Mouse (Mus musculus) stomach, embryonic 14.5 days (tissue): ENCODE results near the gene Glrb. TPM values are rescaled to one million over a fixed set of nuclear protein-coding genes. Genes with fewer than 3 reads are reported as not detected.

Experiments used
- ATAC-seq: fragments of 200-750 bp; cut with Nextera tagmentation; 2 replicates; pipeline ENCODE4 v1.8.0; 2017; ENCODE audit warnings: low read depth, moderate TSS enrichment; ENCODE audit not compliant: insufficient number of reproducible peaks, insufficient read depth, low FRiP score
- H3K27ac ChIP-seq: fragments of 300-500 bp; sonication (generic); 2 replicates; pipeline ENCODE4 v1.5.1; 2014; ENCODE audit warnings: mild to moderate bottlenecking, low read length, moderate library complexity, mixed read lengths
- H3K27me3 ChIP-seq: fragments of 300-500 bp; sonication (generic); 2 replicates; pipeline ENCODE4 v1.6.1; 2014; ENCODE audit warnings: low read length, control low read depth, mixed read lengths; ENCODE audit not compliant: control insufficient read depth, insufficient read depth
- H3K36me3 ChIP-seq: fragments of 300-500 bp; sonication (generic); 2 replicates; pipeline ENCODE4 v1.6.1; 2014; ENCODE audit warnings: mild to moderate bottlenecking, control low read depth, low read length, moderate library complexity, mixed read lengths; ENCODE audit not compliant: control insufficient read depth, insufficient read depth
- H3K4me1 ChIP-seq: fragments of 300-500 bp; sonication (generic); 2 replicates; pipeline ENCODE4 v1.6.1; 2014; ENCODE audit warnings: low read length, control low read depth, mixed read lengths; ENCODE audit not compliant: control insufficient read depth, insufficient read depth
- H3K4me2 ChIP-seq: fragments of 300-500 bp; sonication (generic); replicated peaks from 2 replicates; pipeline ENCODE4 v1.6.1; 2014; ENCODE audit warnings: low read depth, low read length, control low read depth
- H3K4me3 ChIP-seq: fragments of 300-500 bp; sonication (generic); 2 replicates; pipeline ENCODE4 v1.5.1; 2014; ENCODE audit warnings: low read depth, low read length, control low read depth
- H3K9ac ChIP-seq: fragments of 300-500 bp; sonication (generic); replicated peaks from 2 replicates; pipeline ENCODE4 v1.6.1; 2014; ENCODE audit warnings: low read depth, mild to moderate bottlenecking, control low read depth, low read length, moderate library complexity, mixed read lengths
- H3K9me3 ChIP-seq: fragments of 300-500 bp; sonication (generic); 2 replicates; pipeline ENCODE4 v1.6.1; 2016; ENCODE audit warnings: low read depth, low read length, control low read depth; ENCODE audit not compliant: control insufficient read depth
- WGBS: fragments of 180-500 bp; shearing (Covaris S2); extraction: QIAGEN DNeasy Blood & Tissue Kit; methylation state at CpG from one replicate; pipeline ENCODE4 v1.1.7; 2014; 5-methylcytosine and 5-hydroxymethylcytosine counted together
- polyA plus RNA-seq: library from polyadenylated mRNA; unstranded; fragments of >200 nt; fragmentation: Nextera tagmentation; extraction: Ambion mirVana; gene quantifications from 2 replicates; pipeline ENCODE4 v1.2.1, GENCODE M21; 2014

The Glrb gene
- polyA plus RNA-seq, 1 experiment from 2014 or later = 3.0 TPM

- Histone ChIP-seq H3K9ac (no peak overlapping the region), H3K27ac (no peak overlapping the region), H3K9me3 (no peaks in the 10 kb centered on the region), H3K4me1 (peaks cover 10% of the 10 kb centered on the region; the same call in 1 of the 2 replicates), H3K36me3 (no peaks in the 10 kb centered on the region), H3K27me3 (no peaks in the 10 kb centered on the region), H3K4me2 (no peak overlapping the region), H3K4me3 (no peak overlapping the region)
- whole genome bisulfite sequencing = 43% methylated on average over 1 of the region's 1 CpGs
- ATAC-seq = no peak
Measured at GRCm38 (mm10) chr3:80885174-80885573, 28.3 kb downstream of the Glrb start.

- no peak for ATAC-seq
- no peak overlapping the region for H3K9ac ChIP-seq
- H3K27me3 ChIP-seq = no peaks in the 10 kb centered on the region
- H3K9me3 ChIP-seq = no peaks in the 10 kb centered on the region
- no peaks in the 10 kb centered on the region for H3K36me3 ChIP-seq
- H3K4me2 ChIP-seq = no peak overlapping the region
- no peak overlapping the region for H3K27ac ChIP-seq
- H3K4me3 ChIP-seq = no peak overlapping the region
- WGBS = 20% methylated on average over 6 of the region's 6 CpGs
- peaks cover 10% of the 10 kb centered on the region; the same call in 1 of the 2 replicates for H3K4me1 ChIP-seq
Measured at GRCm38 (mm10) chr3:80883601-80884000, 29.9 kb downstream of the Glrb start.

GRCm38 (mm10) chr3:80880660-80881293, 32.7 kb downstream of the Glrb start:
- H3K27ac ChIP-seq = no peak overlapping the region
- no peaks in the 10 kb centered on the region for H3K9me3 ChIP-seq
- no peaks in the 10 kb centered on the region for H3K27me3 ChIP-seq
- H3K36me3 ChIP-seq = no peaks in the 10 kb centered on the region
- peaks cover 10% of the 10 kb centered on the region; the same call in 1 of the 2 replicates for H3K4me1 ChIP-seq
- no peak overlapping the region for H3K4me3 ChIP-seq
- H3K9ac ChIP-seq = no peak overlapping the region
- WGBS = 90% methylated on average over 6 of the region's 6 CpGs
- H3K4me2 ChIP-seq = no peak overlapping the region
- no peak for ATAC-seq

GRCm38 (mm10) chr3:80878571-80878970, 34.9 kb downstream of the Glrb start:
- Histone ChIP-seq H3K27ac (no peak overlapping the region), H3K36me3 (no peaks in the 10 kb centered on the region), H3K9me3 (no peaks in the 10 kb centered on the region), H3K27me3 (no peaks in the 10 kb centered on the region), H3K4me2 (no peak overlapping the region), H3K9ac (no peak overlapping the region), H3K4me1 (no peaks in the 10 kb centered on the region), H3K4me3 (no peak overlapping the region)
- WGBS = 28% methylated on average over 5 of the region's 5 CpGs
- no peak for ATAC-seq

GRCm38 (mm10) chr3:80874690-80875353, 38.6 kb downstream of the Glrb start:
- H3K4me3 ChIP-seq = no peak overlapping the region
- no peaks in the 10 kb centered on the region for H3K36me3 ChIP-seq
- ATAC-seq = no peak
- no peak overlapping the region for H3K27ac ChIP-seq
- no peaks in the 10 kb centered on the region for H3K9me3 ChIP-seq
- H3K4me2 ChIP-seq = no peak overlapping the region
- WGBS = 88% methylated on average over 7 of the region's 7 CpGs
- no peak overlapping the region for H3K9ac ChIP-seq
- H3K4me1 ChIP-seq = no peaks in the 10 kb centered on the region
- H3K27me3 ChIP-seq = no peaks in the 10 kb centered on the region

GRCm38 (mm10) chr3:80874081-80874480, 39.4 kb downstream of the Glrb start:
- Histone ChIP-seq H3K4me3 (no peak overlapping the region), H3K4me1 (no peaks in the 10 kb centered on the region), H3K27ac (no peak overlapping the region), H3K27me3 (no peaks in the 10 kb centered on the region), H3K4me2 (no peak overlapping the region), H3K9ac (no peak overlapping the region), H3K36me3 (no peaks in the 10 kb centered on the region), H3K9me3 (no peaks in the 10 kb centered on the region)
- no peak for ATAC-seq
- 44% methylated on average over 5 of the region's 5 CpGs for WGBS

GRCm38 (mm10) chr3:80871472-80872171, 41.8 kb downstream of the Glrb start:
- Histone ChIP-seq H3K9me3 (no peaks in the 10 kb centered on the region), H3K36me3 (no peaks in the 10 kb centered on the region), H3K27me3 (no peaks in the 10 kb centered on the region), H3K9ac (no peak overlapping the region), H3K27ac (no peak overlapping the region), H3K4me3 (no peak overlapping the region), H3K4me1 (no peaks in the 10 kb centered on the region), H3K4me2 (no peak overlapping the region)
- ATAC-seq = no peak
- 93% methylated on average over 1 of the region's 1 CpGs for WGBS

- Histone ChIP-seq H3K4me3 (no peak overlapping the region), H3K4me1 (no peaks in the 10 kb centered on the region), H3K27me3 (no peaks in the 10 kb centered on the region), H3K27ac (no peak overlapping the region), H3K36me3 (no peaks in the 10 kb centered on the region), H3K9me3 (no peaks in the 10 kb centered on the region), H3K9ac (no peak overlapping the region), H3K4me2 (no peak overlapping the region)
- ATAC-seq = no peak
- 80% methylated on average over 3 of the region's 3 CpGs for WGBS
Measured at GRCm38 (mm10) chr3:80867328-80867727, 46.1 kb downstream of the Glrb start.
